Mouse (Mus musculus): ENCODE results near the gene Acbd4.

The Acbd4 gene

GRCm38 (mm10) chr11:103101481-103101865, at the start of gene Acbd4, which contains the start of gene Plcd3:
TSS of gene Acbd4 (plus strand) at chr11:103101682.
TSS of gene Plcd3 (minus strand) at chr11:103101658.
- in situ Hi-C loops (cut with MboI, MseI) = loop anchor here (5.0 kb wide), 2 partner anchors 56 to 84 kb away; no protein-coding TSS in a partner anchor

GRCm38 (mm10) chr11:103052078-103052477, 49.4 kb upstream of the Acbd4 start:
- in situ Hi-C loops (cut with MboI, MseI) = loop anchor here (10.0 kb wide), 2 partner anchors 1147 to 1857 kb away; no protein-coding TSS in a partner anchor

GRCm38 (mm10) chr11:103053191-103054076, 48.0 kb upstream of the Acbd4 start:
- in situ Hi-C loops (cut with MboI, MseI) = loop anchor here (10.0 kb wide), 2 partner anchors 1149 to 1859 kb away; no protein-coding TSS in a partner anchor

- in situ Hi-C loops (cut with MboI, MseI) = loop anchor here (10.0 kb wide), 2 partner anchors 1150 to 1860 kb away; no protein-coding TSS in a partner anchor
Observed at GRCm38 (mm10) chr11:103054798-103055197, 46.7 kb upstream of the Acbd4 start.

GRCm38 (mm10) chr11:103056636-103057035, 44.8 kb upstream of the Acbd4 start:
- in situ Hi-C loops (cut with MboI, MseI) = loop anchor here (10.0 kb wide), 2 partner anchors 1152 to 1862 kb away; no protein-coding TSS in a partner anchor

- in situ Hi-C loops (cut with MboI, MseI) = loop anchor here (10.0 kb wide), 2 partner anchors 1154 to 1864 kb away; no protein-coding TSS in a partner anchor
Observed at GRCm38 (mm10) chr11:103058499-103059085, 42.9 kb upstream of the Acbd4 start.

GRCm38 (mm10) chr11:103066191-103067050, 35.1 kb upstream of the Acbd4 start:
- in situ Hi-C loops (cut with MboI, MseI) = loop anchor here (10.0 kb wide), 1 partner anchor 712 kb away; no protein-coding TSS in a partner anchor

- in situ Hi-C loops (cut with MboI, MseI) = loop anchor here (10.0 kb wide), 1 partner anchor 712 kb away; no protein-coding TSS in a partner anchor
Observed at GRCm38 (mm10) chr11:103067051-103067361, 34.5 kb upstream of the Acbd4 start.

GRCm38 (mm10) chr11:103067457-103068001, 34.0 kb upstream of the Acbd4 start:
- in situ Hi-C loops (cut with MboI, MseI) = loop anchor here (10.0 kb wide), 1 partner anchor 713 kb away; no protein-coding TSS in a partner anchor

GRCm38 (mm10) chr11:103068272-103068671, 33.2 kb upstream of the Acbd4 start:
- in situ Hi-C loops (cut with MboI, MseI) = loop anchor here (10.0 kb wide), 1 partner anchor 713 kb away; no protein-coding TSS in a partner anchor

GRCm38 (mm10) chr11:103068884-103069283, 32.6 kb upstream of the Acbd4 start:
- in situ Hi-C loops (cut with MboI, MseI) = loop anchor here (10.0 kb wide), 1 partner anchor 714 kb away; no protein-coding TSS in a partner anchor

GRCm38 (mm10) chr11:103069731-103070130, 31.8 kb upstream of the Acbd4 start:
- in situ Hi-C loops (cut with MboI, MseI) = loop anchor here (10.0 kb wide), 1 partner anchor 715 kb away; no protein-coding TSS in a partner anchor

GRCm38 (mm10) chr11:103070322-103070880, 31.1 kb upstream of the Acbd4 start:
- in situ Hi-C loops (cut with MboI, MseI) = no loop called here

- in situ Hi-C loops (cut with MboI, MseI) = no loop called here
Observed at GRCm38 (mm10) chr11:103073671-103074070, 27.8 kb upstream of the Acbd4 start.

GRCm38 (mm10) chr11:103074121-103074650, 27.3 kb upstream of the Acbd4 start:
- in situ Hi-C loops (cut with MboI, MseI) = no loop called here

GRCm38 (mm10) chr11:103074796-103075323, 26.6 kb upstream of the Acbd4 start:
- in situ Hi-C loops (cut with MboI, MseI) = no loop called here

- in situ Hi-C loops (cut with MboI, MseI) = no loop called here
Observed at GRCm38 (mm10) chr11:103076010-103076409, 25.5 kb upstream of the Acbd4 start.

GRCm38 (mm10) chr11:103076581-103076980, 24.9 kb upstream of the Acbd4 start:
- in situ Hi-C loops (cut with MboI, MseI) = no loop called here

GRCm38 (mm10) chr11:103078131-103078530, 23.4 kb upstream of the Acbd4 start:
- in situ Hi-C loops (cut with MboI, MseI) = no loop called here
